Mouse (Mus musculus) adrenal gland, postnatal 14 days (tissue): Measurements from ENCODE around the gene Olfr372. TPM values are rescaled to one million over a fixed set of nuclear protein-coding genes. Genes with fewer than 3 reads are reported as not detected.

Source experiments
- DNase-seq: peaks from one replicate; pipeline ENCODE4 v3.0.0; 2021; ENCODE audit warnings: mixed read lengths
- total RNA-seq: library from RNA; stranded (reverse); gene quantifications from 2 replicates; pipeline ENCODE4 v1.2.3, GENCODE M21; 2021

Olfr372 gene
- total RNA-seq, 1 experiment from 2014 or later = not detected

DNA sequence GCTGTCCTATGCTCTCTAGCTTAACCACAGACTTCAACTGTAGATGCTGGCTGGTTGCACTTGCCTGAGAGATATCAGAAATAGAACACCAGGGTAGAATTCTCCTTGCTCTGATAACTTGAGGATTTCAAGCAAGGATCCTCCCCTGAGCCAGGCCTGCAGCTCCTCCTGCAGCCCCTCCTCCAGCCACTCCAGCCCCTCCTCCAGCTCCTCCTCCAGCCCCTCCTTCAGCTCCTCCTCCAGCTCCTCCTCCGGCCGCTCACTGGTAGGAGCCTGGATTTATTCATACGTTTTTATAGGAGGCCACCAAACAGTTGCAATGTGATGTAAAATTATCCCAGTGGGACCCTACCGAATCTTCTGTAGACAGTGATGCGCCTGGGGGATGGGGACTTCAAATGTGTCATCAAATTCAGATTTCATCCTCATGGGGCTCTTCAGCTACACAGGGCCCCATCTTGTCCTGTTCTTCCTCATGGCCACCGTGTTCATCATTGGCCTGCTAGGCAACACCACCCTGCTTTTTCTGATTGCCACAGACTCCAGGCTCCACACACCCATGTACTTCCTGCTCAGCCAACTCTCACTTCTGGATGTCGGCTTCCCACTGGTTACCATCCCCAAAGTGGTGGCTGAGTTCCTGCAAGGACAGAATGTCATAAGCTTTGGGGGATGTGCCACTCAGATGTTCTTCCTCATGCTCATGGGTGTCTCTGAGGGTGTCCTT lies 58.5 kb downstream of the Olfr372 start:
- peak; percentile 76 for DNase-seq

DNA sequence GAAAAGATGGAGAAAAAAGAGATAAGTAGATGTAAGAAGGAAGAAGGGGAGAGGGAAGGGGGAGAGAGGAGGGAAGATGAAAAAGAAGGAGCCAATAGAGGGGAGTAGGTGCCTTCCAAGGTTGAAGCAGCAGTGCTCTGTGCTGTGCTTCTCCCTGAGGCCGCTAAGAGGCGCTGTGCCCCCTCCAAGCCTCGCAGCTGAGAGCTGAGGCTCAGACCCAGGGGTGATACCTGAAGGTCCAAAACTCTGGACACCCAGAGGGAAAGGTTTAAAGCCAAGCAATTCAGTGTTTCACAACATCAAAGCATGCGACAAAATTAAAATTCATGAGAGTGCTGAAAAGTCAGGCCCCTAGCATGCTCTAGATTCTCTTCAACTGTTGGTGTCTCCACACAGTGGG lies 64.1 kb downstream of the Olfr372 start:
- DNase-seq = peak; percentile 25

DNA sequence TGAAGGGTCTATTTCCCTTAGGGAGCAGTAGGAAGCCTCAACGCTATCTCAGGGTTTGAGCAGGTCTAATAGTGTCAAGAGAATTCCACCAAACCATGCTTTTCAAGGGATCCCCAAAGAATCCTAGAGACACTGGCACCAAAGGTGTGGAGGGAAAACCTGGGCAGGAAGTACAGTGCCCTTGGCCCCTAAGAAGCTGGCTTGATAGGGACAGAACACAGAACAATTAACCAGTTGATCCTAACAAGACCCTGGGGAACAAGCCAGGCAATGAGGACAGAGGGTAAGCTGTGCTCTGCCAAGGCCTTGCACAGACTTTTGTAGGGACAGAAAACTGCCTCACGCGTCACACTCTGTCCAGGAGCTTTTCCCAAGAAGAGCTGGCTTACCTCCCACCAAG lies 65.7 kb downstream of the Olfr372 start, which contains the start of gene Olfr374:
Gene Olfr374, plus strand, starts transcription at position 301 of the 400 bp plus-strand sequence.
- DNase-seq = no peak

Other genes with a start within 250 kb of the Olfr372 start
- gene Zfp709, start 159.2 kb upstream of the Olfr372 start, total RNA-seq = 7.9 and 8.2 TPM in 2 replicates
- gene Zfp882, start 132.6 kb upstream of the Olfr372 start, total RNA-seq = 5.4 and 7.8 TPM in 2 replicates
- 30.8 and 31.4 TPM in 2 replicates for gene Zfp617, start 132.6 kb upstream of the Olfr372 start, total RNA-seq
- 22.9 and 24.3 TPM in 2 replicates for gene Zfp961, start 90.2 kb upstream of the Olfr372 start, total RNA-seq
- 1.1 and 4.0 TPM in 2 replicates for gene Cyp4f18, start 31.6 kb upstream of the Olfr372 start, total RNA-seq
- gene Olfr373, start 42.0 kb downstream of the Olfr372 start, total RNA-seq = not detected in 2 replicates
- gene Olfr374, start 65.8 kb downstream of the Olfr372 start, total RNA-seq = not detected in 2 replicates
- gene Tpm4, start 93.8 kb downstream of the Olfr372 start, total RNA-seq = 286 and 295 TPM in 2 replicates
- 64.5 and 66.1 TPM in 2 replicates for gene Rab8a, start 120.0 kb downstream of the Olfr372 start, total RNA-seq
- 0.94 TPM in 1 of 2 replicates, not detected in the other for gene Hsh2d, start 148.4 kb downstream of the Olfr372 start, total RNA-seq
- not detected in 2 replicates for gene Cib3, start 171.6 kb downstream of the Olfr372 start, total RNA-seq
- not detected in 2 replicates for gene Gm11034, start 172.4 kb downstream of the Olfr372 start, total RNA-seq
- 51.9 and 60.3 TPM in 2 replicates for gene Fam32a, start 178.5 kb downstream of the Olfr372 start, total RNA-seq
- 68.1 and 79.4 TPM in 2 replicates for gene Ap1m1, start 198.8 kb downstream of the Olfr372 start, total RNA-seq